Mouse (Mus musculus): Measurements from ENCODE around the gene Gm10135.

DNA sequence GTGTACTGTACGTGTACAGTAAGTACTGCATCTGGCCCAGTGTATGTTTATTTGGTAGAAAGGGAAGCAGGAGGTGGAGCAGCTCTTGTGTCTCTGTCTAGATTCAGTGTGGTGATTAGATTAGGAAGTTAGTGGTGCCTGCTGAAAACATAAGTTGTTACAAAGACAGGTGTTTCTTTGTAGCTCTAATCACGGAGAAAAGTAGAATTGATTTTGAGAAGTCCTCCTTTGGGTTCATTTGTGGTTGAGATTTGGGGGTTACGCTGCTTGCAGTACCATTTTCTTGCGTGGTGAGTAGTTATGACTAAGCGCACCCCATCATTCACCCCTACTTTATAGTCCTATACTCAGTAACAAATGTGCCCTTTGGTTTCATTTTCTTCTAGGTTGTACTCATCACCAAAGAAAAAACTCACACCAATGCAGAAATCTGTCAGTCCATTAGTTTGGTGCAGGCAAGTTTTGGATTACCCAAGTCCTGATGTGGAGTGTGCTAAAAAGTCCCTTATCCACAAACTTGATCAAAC lies 33.5 kb downstream of the Gm10135 start:
- no peak for TF ChIP-seq CTCF (IDR thresholded peaks at IDR 0.05; ENCODE audit: low read depth, low read length)
- no peak for TF ChIP-seq POLR2A (IDR thresholded peaks at IDR 0.05; ENCODE audit: extremely low read depth, insufficient read depth, low read length)

All from liver, adult 2 months (tissue).